Mouse (Mus musculus) 416B (cell line): Measurements from ENCODE around the gene E2f6.

Experiments used
- DNase-seq: peaks from one replicate; pipeline ENCODE4 v3.0.0; 2011; ENCODE audit warnings: low read depth

The E2f6 gene

GRCm38 (mm10) chr12:16873549-16873948, 62.8 kb downstream of the E2f6 start:
- no peak for DNase-seq

- DNase-seq: no peak
Measured at GRCm38 (mm10) chr12:16874086-16874485, 63.3 kb downstream of the E2f6 start.

GRCm38 (mm10) chr12:16875269-16875668, 64.5 kb downstream of the E2f6 start:
- DNase-seq: peak; percentile 75

GRCm38 (mm10) chr12:16875678-16876077, 64.9 kb downstream of the E2f6 start:
- no peak for DNase-seq

GRCm38 (mm10) chr12:16876667-16877066, 65.9 kb downstream of the E2f6 start:
- DNase-seq: no peak

GRCm38 (mm10) chr12:16877141-16877540, 66.4 kb downstream of the E2f6 start:
- DNase-seq: no peak

GRCm38 (mm10) chr12:16877679-16878078, 66.9 kb downstream of the E2f6 start:
- no peak for DNase-seq

GRCm38 (mm10) chr12:16879369-16879768, 68.6 kb downstream of the E2f6 start:
- DNase-seq: peak; percentile 82

- no peak for DNase-seq
Measured at GRCm38 (mm10) chr12:16880077-16880476, 69.3 kb downstream of the E2f6 start.

GRCm38 (mm10) chr12:16882442-16882841, 71.7 kb downstream of the E2f6 start:
- DNase-seq: no peak

GRCm38 (mm10) chr12:16883111-16883510, 72.3 kb downstream of the E2f6 start:
- DNase-seq: no peak

GRCm38 (mm10) chr12:16884534-16884933, 73.8 kb downstream of the E2f6 start:
- DNase-seq: no peak

GRCm38 (mm10) chr12:16886354-16886753, 75.6 kb downstream of the E2f6 start:
- no peak for DNase-seq
